Mouse (Mus musculus) forebrain, postnatal 0 days (tissue): ENCODE measurements around the gene Fbf1. TPM values are rescaled to one million over a fixed set of nuclear protein-coding genes. Genes with fewer than 3 reads are reported as not detected.

ENCODE experiments used
- ATAC-seq: fragments of 200-750 bp; cut with Nextera tagmentation; 2 replicates; pipeline ENCODE4 v1.8.0; 2017; ENCODE audit warnings: mild to moderate bottlenecking, moderate library complexity
- DNase-seq: peaks from one replicate; pipeline ENCODE4 v3.0.0-alpha.2; 2015
- H3K27ac ChIP-seq: fragments of 300-500 bp; sonication (generic); 2 replicates; pipeline ENCODE4 v1.5.1; 2014; ENCODE audit warnings: low read depth, mild to moderate bottlenecking, antibody characterized with exemption, low read length, moderate library complexity, mixed read lengths
- H3K27me3 ChIP-seq: fragments of 300-500 bp; sonication (generic); 2 replicates; pipeline ENCODE4 v1.6.1; 2014; ENCODE audit warnings: mild to moderate bottlenecking, low read length, mixed read lengths; ENCODE audit not compliant: insufficient read depth
- H3K36me3 ChIP-seq: fragments of 300-500 bp; sonication (generic); 2 replicates; pipeline ENCODE4 v1.6.1; 2014; ENCODE audit warnings: mild to moderate bottlenecking, moderate library complexity; ENCODE audit not compliant: insufficient read depth
- H3K4me1 ChIP-seq: fragments of 300-500 bp; sonication (generic); 2 replicates; pipeline ENCODE4 v1.6.1; 2014; ENCODE audit warnings: antibody characterized with exemption; ENCODE audit not compliant: insufficient read depth
- H3K4me2 ChIP-seq: fragments of 300-500 bp; sonication (generic); 2 replicates; pipeline ENCODE4 v1.6.1; 2014; ENCODE audit warnings: low read depth, mild to moderate bottlenecking, moderate library complexity
- H3K4me3 ChIP-seq: fragments of 300-500 bp; sonication (generic); 2 replicates; pipeline ENCODE4 v1.5.1; 2014; ENCODE audit warnings: low read depth, low read length, mixed read lengths
- H3K9ac ChIP-seq: fragments of 300-500 bp; sonication (generic); 2 replicates; pipeline ENCODE4 v1.6.1; 2014; ENCODE audit warnings: mild to moderate bottlenecking
- H3K9me3 ChIP-seq: fragments of 300-500 bp; sonication (generic); 2 replicates; pipeline ENCODE4 v1.6.1; 2016; ENCODE audit warnings: low read length
- CTCF ChIP-seq: sonication (generic); IDR thresholded peaks from 2 replicates; pipeline ENCODE4 v1.5.1; 2016; ENCODE audit warnings: antibody characterized with exemption, control low read depth, low read depth
- WGBS: fragments of 180-500 bp; shearing (Covaris S2); extraction: QIAGEN DNeasy Blood & Tissue Kit; methylation state at CpG from one replicate; pipeline ENCODE4 v1.1.7; 2014; 5-methylcytosine and 5-hydroxymethylcytosine counted together
- polyA plus RNA-seq: library from polyadenylated mRNA; unstranded; fragments of >200 nt; fragmentation: Nextera tagmentation; extraction: Ambion mirVana; gene quantifications from 2 replicates; pipeline ENCODE4 v1.2.1, GENCODE M21; 2015
- total RNA-seq: library from RNA; depleted of rRNA; stranded (reverse); fragments of >200 nt; gene quantifications from 2 replicates; pipeline ENCODE4 v1.2.3, GENCODE M21; 2014

Gene Fbf1
- total and polyA plus RNA-seq, 2 experiments from 2014 or later, result 38.2 to 108 TPM

DNA sequence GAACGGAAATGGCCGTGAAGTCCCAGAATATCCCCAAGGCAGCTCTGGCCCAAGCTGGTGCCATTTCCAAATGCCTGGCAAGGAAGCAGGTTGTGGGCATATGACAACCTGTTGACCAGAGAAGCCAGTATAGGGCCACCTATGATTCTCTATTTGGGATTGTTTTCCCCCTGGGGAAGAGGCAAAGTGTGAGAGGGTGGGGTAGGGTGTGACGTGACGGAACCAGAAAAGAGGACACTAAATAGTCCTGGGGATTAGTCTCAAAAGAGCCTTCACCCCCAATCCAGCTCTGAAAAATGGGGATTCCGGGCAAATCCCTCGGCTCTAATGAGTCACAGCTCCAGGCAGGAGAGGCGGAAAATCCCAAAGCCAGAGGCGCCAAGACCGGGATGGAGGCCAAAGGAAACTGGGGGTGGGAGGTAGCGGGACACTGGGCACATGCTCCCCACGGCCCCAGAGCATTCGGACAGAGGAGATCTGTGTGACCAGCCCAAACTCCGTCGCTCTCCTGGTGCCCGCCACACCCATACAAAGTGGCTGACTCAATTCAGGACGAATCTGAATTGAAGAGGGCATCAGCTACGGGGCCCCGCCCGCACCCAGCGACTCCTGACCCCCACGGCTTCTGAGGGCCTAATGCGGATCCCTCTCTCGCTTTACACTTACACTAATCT is 59.4 kb downstream of the Fbf1 start:
- Histone ChIP-seq H3K9ac (no peak overlapping the region), H3K9me3 (no peaks in the 10 kb centered on the region), H3K4me1 (no peaks in the 10 kb centered on the region), H3K27me3 (peaks cover 42% of the 10 kb centered on the region), H3K27ac (no peak overlapping the region), H3K4me2 (peak overlapping the region; percentile 56), H3K36me3 (no peaks in the 10 kb centered on the region), H3K4me3 (peak overlapping the region; percentile 32)
- DNase-seq, result peak; percentile 46
- 4% methylated on average over 23 of the region's 23 CpGs for WGBS
- TF ChIP-seq CTCF, result no peak
- ATAC-seq, result peak; percentile 28; the same call in 1 of the 2 replicates

DNA sequence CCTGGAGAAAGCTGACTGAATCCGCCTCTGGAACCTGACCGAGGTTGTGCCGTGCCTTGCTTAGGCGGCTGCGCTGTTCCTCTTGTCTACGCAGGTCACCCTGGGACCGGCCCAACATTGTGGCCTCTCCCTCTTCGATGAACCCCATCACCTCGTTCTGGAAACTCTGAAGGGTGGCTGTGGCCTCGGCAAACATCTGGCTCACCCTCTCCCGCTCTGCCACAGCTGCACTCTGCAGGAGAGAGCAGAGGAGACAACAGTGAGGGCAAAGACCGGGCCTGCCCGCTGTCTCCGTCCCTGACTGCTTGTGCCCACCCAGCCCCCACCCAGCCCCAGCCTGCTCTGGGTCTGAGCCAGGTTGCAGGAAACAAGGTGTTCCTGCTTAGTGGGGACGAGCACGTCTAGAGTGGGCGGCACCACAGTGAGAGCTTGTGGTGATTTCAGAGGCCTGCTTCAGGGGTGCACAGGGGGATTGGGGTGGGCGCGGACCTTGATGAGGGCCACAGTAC is 60.1 kb downstream of the Fbf1 start:
- no peak for TF ChIP-seq CTCF
- Histone ChIP-seq H3K36me3 (no peaks in the 10 kb centered on the region), H3K9ac (no peak overlapping the region), H3K4me3 (no peak overlapping the region), H3K4me1 (no peaks in the 10 kb centered on the region), H3K9me3 (no peaks in the 10 kb centered on the region), H3K27me3 (peaks cover 42% of the 10 kb centered on the region), H3K4me2 (peak overlapping the region; percentile 56), H3K27ac (no peak overlapping the region)
- DNase-seq, result no peak
- no peak for ATAC-seq
- WGBS, result 16% methylated on average over 19 of the region's 19 CpGs

DNA sequence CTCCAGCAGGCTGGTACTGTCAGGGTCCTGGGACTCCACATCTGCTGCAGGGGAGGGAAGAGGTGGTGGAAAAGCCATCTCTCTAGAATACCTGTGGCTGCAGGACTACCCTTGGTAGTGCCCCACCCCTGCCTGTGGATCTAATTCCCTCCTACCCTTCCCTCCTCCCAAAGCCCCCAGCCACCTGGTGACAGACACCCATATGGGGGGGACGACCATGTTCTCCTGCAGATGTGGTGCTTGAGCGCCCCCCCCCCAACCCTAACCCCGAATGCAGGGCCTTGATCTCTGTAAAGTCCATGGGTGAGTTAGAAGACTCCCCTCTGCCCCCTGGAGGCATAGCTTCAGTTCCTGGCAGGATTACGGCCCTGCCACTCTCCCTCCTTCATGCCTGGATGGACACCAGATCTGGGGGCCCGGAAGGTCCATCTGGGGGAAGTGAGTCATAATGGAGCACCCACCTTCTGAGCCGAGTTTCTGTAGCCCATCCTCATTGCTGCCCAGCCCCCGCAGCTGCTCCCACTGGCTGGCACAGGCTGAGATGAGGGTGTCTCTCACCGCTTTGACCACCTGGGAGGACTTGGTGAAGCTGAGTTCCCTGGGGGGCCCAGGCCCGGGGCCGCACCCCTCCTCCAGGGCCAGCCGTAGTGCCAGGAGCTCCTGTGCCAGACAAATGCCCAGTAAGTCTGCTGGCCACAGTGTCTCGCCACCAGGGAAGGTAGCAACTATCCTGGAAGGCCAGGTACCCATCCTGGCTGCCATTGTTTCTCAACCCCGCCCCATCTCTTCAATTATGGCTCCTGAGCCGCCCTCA is 60.8 kb downstream of the Fbf1 start:
- Histone ChIP-seq H3K4me2 (no peak overlapping the region; the same call in 1 of the 2 replicates), H3K27me3 (peaks cover 42% of the 10 kb centered on the region), H3K9me3 (no peaks in the 10 kb centered on the region), H3K27ac (no peak overlapping the region), H3K9ac (no peak overlapping the region), H3K36me3 (no peaks in the 10 kb centered on the region), H3K4me3 (no peak overlapping the region), H3K4me1 (no peaks in the 10 kb centered on the region)
- ATAC-seq (no peak), DNase-seq (no peak)
- WGBS, result 20% methylated on average over 13 of the region's 14 CpGs
- TF ChIP-seq CTCF, result peak; percentile 19; the same call in 1 of the 2 replicates

DNA sequence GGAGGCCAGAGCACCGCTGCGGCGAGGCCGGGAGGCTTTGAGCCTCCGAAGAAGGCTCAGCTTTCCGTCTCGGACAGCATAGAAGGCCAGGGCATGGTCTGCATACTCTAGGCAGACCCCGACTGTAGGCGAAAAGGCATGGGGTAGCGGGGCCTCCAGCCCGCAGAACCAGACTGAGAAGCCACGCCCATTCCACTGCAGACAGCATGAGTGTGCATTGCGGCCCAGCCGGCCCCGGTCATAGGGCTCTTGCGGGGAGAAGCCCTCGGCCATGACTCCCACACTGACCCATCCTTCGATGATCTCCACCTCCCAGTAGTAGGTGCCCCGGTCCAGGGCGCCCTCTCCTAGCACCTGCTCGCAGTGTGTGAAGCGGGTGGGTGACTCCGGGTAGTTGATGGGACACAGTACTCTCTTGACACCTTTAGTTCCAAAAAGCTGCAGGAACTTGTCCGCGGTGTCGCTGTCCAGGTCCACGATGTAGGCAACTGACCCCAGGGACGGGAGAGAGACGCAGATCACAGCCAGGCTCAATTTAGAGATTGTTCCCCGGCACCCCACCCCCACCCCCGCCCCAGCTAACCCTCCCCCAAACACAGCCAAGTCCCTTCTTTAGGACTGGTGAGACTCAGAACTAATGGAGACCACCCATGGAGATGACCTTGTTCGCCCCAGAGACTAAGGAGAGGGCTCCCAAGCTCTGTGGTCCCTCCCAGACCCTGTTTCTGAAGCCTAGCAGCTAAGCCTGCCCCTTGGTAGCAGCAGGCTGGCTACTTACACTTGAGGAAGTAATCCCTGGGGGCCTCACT is 61.6 kb downstream of the Fbf1 start:
- Histone ChIP-seq H3K27ac (no peak overlapping the region), H3K4me3 (no peak overlapping the region), H3K9ac (no peak overlapping the region), H3K4me2 (no peak overlapping the region), H3K36me3 (no peaks in the 10 kb centered on the region), H3K27me3 (peaks cover 42% of the 10 kb centered on the region), H3K4me1 (no peaks in the 10 kb centered on the region), H3K9me3 (no peaks in the 10 kb centered on the region)
- no peak for DNase-seq
- 34% methylated on average over 32 of the region's 32 CpGs for WGBS
- no peak for TF ChIP-seq CTCF
- ATAC-seq, result no peak

DNA sequence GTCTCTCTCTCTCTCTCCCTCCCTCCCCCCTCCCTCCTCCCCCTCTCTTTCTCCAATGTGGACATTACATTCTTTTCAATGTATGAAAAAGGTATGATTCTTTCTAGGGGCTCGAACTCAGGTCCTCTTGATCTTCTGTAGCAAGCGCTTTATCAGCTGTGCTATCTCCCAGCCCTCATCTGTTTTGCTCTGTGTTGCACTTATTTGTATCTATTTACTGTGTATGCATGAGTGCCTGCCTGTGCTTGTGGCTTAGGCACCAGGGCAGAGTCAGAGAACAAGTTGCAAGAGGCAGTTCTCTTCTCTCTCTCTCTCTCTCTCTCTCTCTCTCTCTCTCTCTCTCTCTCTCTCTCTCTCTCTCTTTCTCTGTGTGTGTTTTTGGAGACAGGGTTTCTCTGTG is 62.9 kb downstream of the Fbf1 start:
- no peaks in the 10 kb centered on the region for H3K36me3 ChIP-seq
- no peak overlapping the region for H3K27ac ChIP-seq
- H3K9me3 ChIP-seq, result no peaks in the 10 kb centered on the region
- H3K4me3 ChIP-seq, result no peak overlapping the region
- no peak overlapping the region for H3K9ac ChIP-seq
- no peak for DNase-seq
- H3K4me2 ChIP-seq, result no peak overlapping the region
- H3K4me1 ChIP-seq, result no peaks in the 10 kb centered on the region
- ATAC-seq, result no peak
- 87% methylated on average over 2 of the region's 2 CpGs for WGBS
- H3K27me3 ChIP-seq, result peaks cover 33% of the 10 kb centered on the region
- no peak for TF ChIP-seq CTCF

DNA sequence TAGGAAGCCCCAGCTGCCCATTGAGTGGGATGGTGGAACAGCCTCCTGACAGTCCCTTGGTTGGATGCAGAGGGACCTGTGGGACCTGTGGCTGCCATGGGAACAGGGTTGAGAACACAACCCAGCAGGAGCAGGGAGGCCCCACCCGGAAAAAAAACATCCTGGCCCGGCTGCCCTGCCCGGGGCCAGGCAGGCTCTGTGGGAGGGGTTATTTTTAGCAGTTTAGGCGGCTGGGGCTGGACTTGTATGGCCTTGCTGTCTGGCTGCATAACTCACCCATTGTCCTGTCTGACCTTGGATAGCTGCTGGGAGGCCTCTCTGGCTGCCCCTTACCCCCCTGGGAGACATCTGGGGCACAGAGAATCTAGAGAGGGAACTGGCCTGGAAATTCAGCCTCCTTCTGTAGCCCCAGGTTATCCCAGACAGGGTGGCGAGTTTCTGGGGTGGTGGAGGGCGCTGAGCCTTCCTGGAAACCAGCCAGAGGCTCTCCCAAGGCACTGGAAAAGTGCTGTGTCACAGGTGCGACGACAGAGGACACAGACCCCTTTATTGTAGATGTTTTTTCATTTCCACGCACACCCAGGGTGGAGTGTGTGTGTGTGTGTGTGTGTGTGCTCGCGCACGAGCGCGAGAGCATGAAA is 63.8 kb downstream of the Fbf1 start:
- H3K9ac ChIP-seq, result no peak overlapping the region
- no peaks in the 10 kb centered on the region for H3K9me3 ChIP-seq
- 37% methylated on average over 14 of the region's 14 CpGs for WGBS
- H3K36me3 ChIP-seq, result no peaks in the 10 kb centered on the region
- H3K4me2 ChIP-seq, result no peak overlapping the region
- ATAC-seq (no peak), DNase-seq (no peak)
- H3K27me3 ChIP-seq, result peaks cover 24% of the 10 kb centered on the region; the same call in 1 of the 2 replicates
- H3K4me1 ChIP-seq, result no peaks in the 10 kb centered on the region
- H3K27ac ChIP-seq, result 0 out of 2 replicates have a peak overlapping the region, but pooled peaks have one; percentile 9
- TF ChIP-seq CTCF, result no peak
- H3K4me3 ChIP-seq, result no peak overlapping the region
